Mouse (Mus musculus): ENCODE data around the gene Tas2r106. TPM values are rescaled to one million over a fixed set of nuclear protein-coding genes. Genes with fewer than 3 reads are reported as not detected.

Gene Tas2r106
- not detected in 2 replicates for polyA plus RNA-seq (2016; fragmentation: Nextera tagmentation; extraction: Ambion mirVana)

DNA sequence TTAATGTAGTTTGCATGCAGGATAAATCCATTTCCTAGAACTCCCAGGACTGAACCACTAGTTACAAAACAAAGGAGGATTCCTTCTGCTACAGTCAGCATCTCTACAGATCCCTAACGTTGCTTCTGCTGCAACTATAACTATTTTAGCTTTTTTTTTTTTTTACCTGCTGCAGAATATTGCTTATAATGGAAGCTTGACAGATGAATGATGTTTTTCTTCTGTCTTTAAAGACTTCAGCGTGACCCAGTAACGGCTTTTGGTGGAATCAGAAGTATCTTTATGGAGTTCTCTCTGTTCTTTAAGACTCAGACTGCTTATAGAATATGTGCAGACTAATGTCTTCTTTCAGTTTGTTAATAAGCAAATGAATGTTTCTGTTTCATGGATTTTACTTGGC is at the start of gene Tas2r106:
Tas2r106 (minus strand) TSS at position 101 of the 400 bp plus-strand sequence.
- Histone ChIP-seq H3K36me3 (no peaks in the 10 kb centered on the region), H3K27ac (no peak within 1 kb of the TSS), H3K4me1 (no peaks in the 10 kb centered on the region), H3K4me3 (no peak within 1 kb of the TSS), H3K4me2 (no peak within 1 kb of the TSS), H3K27me3 (replicated peaks) (no peaks in the 10 kb centered on the region), H3K9ac (no peak within 1 kb of the TSS), H3K9me3 (replicated peaks) (no peaks in the 10 kb centered on the region; the same call in 1 of the 2 replicates)
- no peak for ATAC-seq
- WGBS (ENCODE audit: insufficient replicate concordance), result 43% methylated on average over 3 of the region's 3 CpGs

DNA sequence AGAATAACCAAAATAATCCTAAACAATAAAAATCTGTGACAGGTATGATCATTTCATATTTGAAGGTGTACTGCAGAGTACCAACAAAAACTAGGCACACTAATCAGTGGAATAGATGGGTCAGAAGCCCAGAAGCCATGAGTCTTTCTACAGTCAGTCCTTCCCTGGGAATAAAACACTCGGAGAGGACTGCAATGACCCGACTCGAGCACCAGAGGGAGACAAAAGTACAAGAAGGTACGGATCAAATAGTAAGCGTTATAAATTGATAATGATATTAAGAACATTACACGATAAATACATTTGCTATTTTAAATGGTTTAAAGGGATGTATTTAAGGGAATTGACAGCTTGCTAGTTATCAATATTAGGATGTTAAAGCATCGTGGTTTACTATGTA is 34.1 kb upstream of the Tas2r106 start:
- Histone ChIP-seq H3K9me3 (replicated peaks) (peaks cover 8% of the 10 kb centered on the region; the same call in 1 of the 2 replicates), H3K4me2 (no peak overlapping the region), H3K36me3 (no peaks in the 10 kb centered on the region), H3K4me1 (no peaks in the 10 kb centered on the region), H3K9ac (no peak overlapping the region), H3K4me3 (no peak overlapping the region), H3K27me3 (replicated peaks) (no peaks in the 10 kb centered on the region), H3K27ac (no peak overlapping the region)
- 34% methylated on average over 7 of the region's 7 CpGs for WGBS (ENCODE audit: insufficient replicate concordance)
- ATAC-seq, result no peak

DNA sequence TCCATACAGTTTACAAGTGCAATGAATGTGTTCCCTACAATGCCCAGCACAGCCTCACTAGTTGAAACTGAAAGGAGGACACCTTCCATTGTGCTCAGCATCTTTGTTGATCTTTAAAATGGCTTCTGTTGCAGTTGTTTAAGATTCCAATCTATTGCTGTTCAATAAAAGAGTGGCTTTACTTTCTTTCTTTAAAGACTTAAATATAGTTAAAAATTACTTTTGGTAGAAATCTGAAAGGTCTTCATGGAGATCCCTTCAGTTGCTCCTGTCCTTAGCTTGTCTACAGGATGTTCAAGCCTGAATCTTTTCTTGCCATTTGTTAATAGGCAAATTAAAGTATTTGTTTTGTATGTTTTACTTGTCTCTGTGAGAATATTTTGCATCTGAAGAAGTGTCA is 11.3 kb upstream of the Tas2r106 start, which contains the start of gene Tas2r114:
Tas2r114 (minus strand) TSS at position 101 of the 400 bp plus-strand sequence.
- no peak for ATAC-seq
- Histone ChIP-seq H3K9me3 (replicated peaks) (no peaks in the 10 kb centered on the region), H3K36me3 (no peaks in the 10 kb centered on the region)

DNA sequence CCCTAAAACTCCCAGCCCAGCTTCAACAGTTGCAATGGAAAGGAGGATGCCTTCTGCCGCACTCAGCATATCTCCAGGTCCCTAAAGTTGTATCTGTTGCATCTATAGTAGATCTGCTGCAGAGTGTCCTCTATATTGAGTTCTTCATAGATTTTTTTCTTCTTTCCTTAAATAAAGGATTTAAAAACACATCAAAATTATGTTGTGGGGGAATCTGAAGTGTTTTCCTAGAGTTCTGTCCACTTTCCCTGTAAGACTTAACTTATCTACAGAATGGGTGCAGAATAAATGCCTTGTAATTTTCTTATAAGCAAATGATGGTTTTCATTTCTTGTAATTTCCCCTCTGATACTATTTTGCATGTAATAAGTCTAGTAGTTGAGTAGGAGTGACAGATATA is 8.7 kb upstream of the Tas2r106 start, which contains the start of gene Tas2r105:
Tas2r105 (minus strand) TSS at position 101 of the 400 bp plus-strand sequence.
- H3K4me3 ChIP-seq, result no peak within 1 kb of the TSS
- no peak within 1 kb of the TSS for H3K27ac ChIP-seq
- WGBS (ENCODE audit: insufficient replicate concordance), result 50% methylated on average over 1 of the region's 1 CpGs
- no peak within 1 kb of the TSS for H3K9ac ChIP-seq
- ATAC-seq, result no peak
- H3K4me1 ChIP-seq, result no peaks in the 10 kb centered on the region
- no peaks in the 10 kb centered on the region for H3K9me3 ChIP-seq (replicated peaks)
- H3K4me2 ChIP-seq, result no peak within 1 kb of the TSS
- no peaks in the 10 kb centered on the region for H3K27me3 ChIP-seq (replicated peaks)
- no peaks in the 10 kb centered on the region for H3K36me3 ChIP-seq

More for the DNA sequence above, 11.3 kb upstream of the Tas2r106 start, which contains the start of gene Tas2r114:
- no peaks in the 10 kb centered on the region for H3K27me3 ChIP-seq (replicated peaks)
- no peak within 1 kb of the TSS for H3K9ac ChIP-seq
- H3K27ac ChIP-seq, result no peak within 1 kb of the TSS
- no peak within 1 kb of the TSS for H3K4me3 ChIP-seq
- no peaks in the 10 kb centered on the region for H3K4me1 ChIP-seq
- no peak within 1 kb of the TSS for H3K4me2 ChIP-seq

DNA sequence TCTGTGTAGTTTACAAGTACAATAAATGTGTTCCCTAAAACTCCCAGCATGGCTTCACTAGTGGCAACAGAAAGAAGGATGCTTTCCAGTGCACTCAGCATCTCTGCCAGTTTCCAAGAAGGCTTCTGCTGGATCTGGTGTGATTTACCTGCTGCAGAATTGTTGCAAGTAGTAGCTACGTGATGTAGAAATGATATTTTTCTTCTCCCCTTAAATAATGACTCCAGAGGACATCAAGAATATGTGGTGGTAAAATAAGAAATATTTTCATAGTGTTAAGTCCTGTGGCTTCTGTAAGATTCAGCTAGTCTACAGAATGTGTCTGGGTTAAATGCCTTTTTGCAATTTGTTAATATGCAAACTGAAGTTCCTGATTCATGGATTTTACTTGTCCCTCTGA is 7.0 kb upstream of the Tas2r106 start, which contains the start of gene Tas2r104:
Tas2r104 (minus strand) TSS at position 101 of the 400 bp plus-strand sequence.
- no peak within 1 kb of the TSS for H3K9ac ChIP-seq
- H3K36me3 ChIP-seq, result no peaks in the 10 kb centered on the region
- H3K27ac ChIP-seq, result no peak within 1 kb of the TSS
- no peaks in the 10 kb centered on the region for H3K27me3 ChIP-seq (replicated peaks)
- 54% methylated on average over 1 of the region's 1 CpGs for WGBS (ENCODE audit: insufficient replicate concordance)
- H3K4me1 ChIP-seq, result no peaks in the 10 kb centered on the region
- no peak for ATAC-seq
- no peak within 1 kb of the TSS for H3K4me3 ChIP-seq
- no peaks in the 10 kb centered on the region for H3K9me3 ChIP-seq (replicated peaks)
- no peak within 1 kb of the TSS for H3K4me2 ChIP-seq

DNA sequence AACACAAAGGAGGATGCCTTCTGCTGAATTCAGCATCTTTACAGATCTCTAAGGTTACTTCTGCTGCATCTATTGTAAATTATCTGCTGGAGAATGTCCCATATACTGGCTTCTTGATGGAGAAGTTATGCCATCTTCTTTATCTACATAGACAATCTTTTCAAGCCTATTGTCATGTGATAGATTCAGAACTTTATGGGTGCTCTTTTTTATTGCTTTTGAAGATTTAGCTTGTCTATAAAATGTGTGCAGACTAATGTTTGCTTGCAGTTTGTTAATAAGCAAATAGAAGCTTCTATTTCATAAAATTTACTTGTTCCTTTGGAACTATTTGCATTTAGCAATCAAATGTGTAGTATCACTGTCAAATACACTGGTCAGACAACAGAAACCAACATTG is 18.6 kb downstream of the Tas2r106 start, which contains the start of gene Tas2r107:
Tas2r107 (minus strand) TSS at position 101 of the 400 bp plus-strand sequence.
- Histone ChIP-seq H3K27ac (no peak within 1 kb of the TSS), H3K36me3 (no peaks in the 10 kb centered on the region), H3K9me3 (replicated peaks) (no peaks in the 10 kb centered on the region), H3K4me3 (no peak within 1 kb of the TSS), H3K4me2 (no peak within 1 kb of the TSS), H3K4me1 (no peaks in the 10 kb centered on the region), H3K9ac (no peak within 1 kb of the TSS), H3K27me3 (replicated peaks) (no peaks in the 10 kb centered on the region)
- ATAC-seq, result no peak

DNA sequence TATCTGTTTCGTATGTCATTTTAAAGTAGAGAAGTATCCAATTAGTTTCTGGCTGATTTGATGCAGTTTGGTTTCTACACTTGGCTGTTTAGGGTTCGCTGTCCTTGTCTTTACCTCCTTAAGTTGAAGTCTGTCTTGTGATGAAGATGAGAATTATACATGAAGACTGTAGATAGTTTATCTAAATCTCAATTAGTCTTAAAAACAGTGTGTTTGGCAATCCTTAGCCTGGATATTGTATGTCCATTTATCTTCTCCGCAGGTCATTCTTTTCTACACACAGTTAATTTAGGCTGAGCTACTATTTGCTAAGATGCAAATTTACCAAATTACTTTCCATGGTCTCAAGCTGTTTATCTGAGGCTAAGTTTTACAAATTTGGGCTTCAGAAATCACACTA is 47.9 kb downstream of the Tas2r106 start, which contains the start of gene Tas2r130:
Tas2r130 (minus strand) TSS at position 101 of the 400 bp plus-strand sequence.
- H3K9ac ChIP-seq, result no peak within 1 kb of the TSS
- H3K36me3 ChIP-seq, result no peaks in the 10 kb centered on the region
- H3K4me1 ChIP-seq, result no peaks in the 10 kb centered on the region

More for the DNA sequence above, 47.9 kb downstream of the Tas2r106 start, which contains the start of gene Tas2r130:
- Histone ChIP-seq H3K4me3 (no peak within 1 kb of the TSS), H3K27me3 (replicated peaks) (no peaks in the 10 kb centered on the region), H3K4me2 (no peak within 1 kb of the TSS), H3K9me3 (replicated peaks) (no peaks in the 10 kb centered on the region), H3K27ac (no peak within 1 kb of the TSS)
- ATAC-seq, result no peak
- 55% methylated on average over 3 of the region's 3 CpGs for WGBS (ENCODE audit: insufficient replicate concordance)

Other genes with a start within 250 kb of the Tas2r106 start
- gene 5430401F13Rik, start 192.5 kb downstream of the Tas2r106 start, polyA plus RNA-seq (2016; fragmentation: Nextera tagmentation; extraction: Ambion mirVana), result not detected in 2 replicates
- not detected in 2 replicates for gene Gm6619, start 192.5 kb downstream of the Tas2r106 start, polyA plus RNA-seq (2016; fragmentation: Nextera tagmentation; extraction: Ambion mirVana)
- gene Tas2r130, start 48.0 kb downstream of the Tas2r106 start, polyA plus RNA-seq (2016; fragmentation: Nextera tagmentation; extraction: Ambion mirVana), result not detected in 2 replicates
- gene Tas2r107, start 18.7 kb downstream of the Tas2r106 start, polyA plus RNA-seq (2016; fragmentation: Nextera tagmentation; extraction: Ambion mirVana), result not detected in 2 replicates
- gene Tas2r104, start 6.9 kb upstream of the Tas2r106 start, polyA plus RNA-seq (2016; fragmentation: Nextera tagmentation; extraction: Ambion mirVana), result not detected in 2 replicates
- not detected in 2 replicates for gene Tas2r105, start 8.6 kb upstream of the Tas2r106 start, polyA plus RNA-seq (2016; fragmentation: Nextera tagmentation; extraction: Ambion mirVana)
- not detected in 2 replicates for gene Tas2r114, start 11.2 kb upstream of the Tas2r106 start, polyA plus RNA-seq (2016; fragmentation: Nextera tagmentation; extraction: Ambion mirVana)